Mouse (Mus musculus) erythroblast, embryonic 14.5 days (primary cell): ENCODE data around the gene Rnf220.

Experiments
- GATA1 ChIP-seq: IDR thresholded peaks from 2 replicates; pipeline ENCODE4 v1.6.1; 2012; ENCODE audit warnings: low read length, inconsistent platforms, mixed read lengths
- TAL1 ChIP-seq: IDR thresholded peaks from 3 replicates; pipeline ENCODE4 v1.6.1; 2012; ENCODE audit warnings: low read length, inconsistent platforms, mixed read lengths

GRCm38 (mm10) chr4:117284363-117284762, 212.5 kb downstream of the Rnf220 start:
- TF ChIP-seq GATA1 (no peak), TAL1 (no peak)
